8 mouse cellular contexts compared by ENCODE assay signal in the genomic region with DNA sequence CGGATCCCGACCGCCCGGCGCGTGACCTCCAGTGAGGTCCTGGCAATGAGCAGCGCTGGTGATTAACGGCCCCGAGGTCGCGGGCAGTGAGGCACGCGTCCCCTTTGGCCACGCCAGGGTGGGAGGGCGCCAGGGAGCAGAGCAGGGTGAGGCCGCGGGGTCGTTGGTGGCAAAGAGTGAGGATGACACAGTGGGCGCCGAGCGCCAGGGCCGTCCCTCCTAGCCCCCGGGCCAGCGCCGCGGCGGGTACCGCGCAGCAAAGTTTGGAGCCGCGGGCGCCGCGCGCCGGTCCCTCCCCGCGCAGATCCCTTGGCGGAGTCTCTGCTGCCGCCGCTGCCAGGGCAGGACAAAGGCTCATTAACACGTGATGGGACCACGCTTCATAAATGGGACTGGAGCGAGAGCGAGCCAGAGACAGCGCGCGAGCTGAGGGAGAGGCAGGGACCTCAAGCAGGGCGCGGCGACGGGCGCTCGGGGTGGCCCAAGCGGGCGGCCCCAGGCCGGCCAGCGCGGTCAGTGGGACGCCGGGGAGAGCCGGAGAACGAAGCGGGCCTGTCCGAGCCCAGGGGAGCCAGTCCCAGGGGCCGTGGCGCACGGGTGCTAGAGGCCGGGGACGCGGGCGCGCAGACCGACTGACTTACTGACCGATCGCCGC. TPM values are rescaled to one million over a fixed set of nuclear protein-coding genes. Genes with fewer than 3 reads are reported as not detected.
A peak's percentile ranks its signal among the peaks of the same experiment; 100 is the strongest.
DNase-seq lines count a peak whose midpoint lies in the region; ATAC-seq and TF ChIP-seq lines count a peak whose summit lies in the region.

A gene (plus strand): TSS at position 360 of the 655 bp plus-strand sequence.

- WGBS in cerebellum, adult 2 months = under 1% methylated on average over 75 of the region's 77 CpGs
- WGBS in large intestine, adult 2 months = 1% methylated on average over 77 of the region's 77 CpGs
- WGBS in liver, embryonic 16.5 days (ENCODE audit: insufficient replicate concordance) = under 1% methylated on average over 73 of the region's 77 CpGs
- WGBS in neural tube, embryonic 15.5 days = under 1% methylated on average over 71 of the region's 77 CpGs

- H3K9me3 ChIP-seq in liver, embryonic 16.5 days (replicated peaks; ENCODE audit: control insufficient read depth, low read length) = no peaks in the 10 kb centered on the region
- no peaks in the 10 kb centered on the region for H3K9me3 ChIP-seq in neural tube, embryonic 15.5 days (replicated peaks)

- no peaks in the 10 kb centered on the region for H3K27me3 ChIP-seq in cerebellum, adult 2 months (ENCODE audit: control insufficient read depth, insufficient read depth, low read length)
- peaks cover 47% of the 10 kb centered on the region for H3K27me3 ChIP-seq in liver, embryonic 16.5 days (ENCODE audit: control insufficient read depth, insufficient read depth, low read depth, low read length)
- H3K27me3 ChIP-seq in neural tube, embryonic 15.5 days (replicated peaks) = peaks cover 11% of the 10 kb centered on the region; the same call in 1 of the 2 replicates

- peaks cover 14% of the 10 kb centered on the region for H3K4me1 ChIP-seq in cerebellum, adult 2 months (ENCODE audit: control insufficient read depth, insufficient read depth, low read length)
- peaks cover 3% of the 10 kb centered on the region for H3K4me1 ChIP-seq in liver, embryonic 16.5 days (ENCODE audit: control insufficient read depth, low read depth, low read length)
- H3K4me1 ChIP-seq in neural tube, embryonic 15.5 days = peaks cover 19% of the 10 kb centered on the region

- TF ChIP-seq CTCF in cerebellum, adult 2 months (IDR thresholded peaks at IDR 0.05; ENCODE audit: borderline replicate concordance, insufficient read depth, low read depth, low read length) = no peak; the same call in 1 of the 2 replicates

- DNase-seq in ES-CJ7 (ENCODE audit: low read depth, low spot score) = peak; percentile 65
- peak; percentile 94 to 95 for DNase-seq in cerebellum, adult 2 months
- peak; percentile 62 for DNase-seq in forelimb bud, embryonic 11.5 days (ENCODE audit: low read depth, low spot score)
- peak; percentile 16 for DNase-seq in heart, postnatal 25 days (ENCODE audit: low spot score)
- peak; percentile 2 for DNase-seq in large intestine, adult 2 months (ENCODE audit: low read depth, low spot score)
- peak; percentile 79 for DNase-seq in yolk sac, embryonic 10.5 days (ENCODE audit: low spot score)

- intact Hi-C loops in heart, postnatal 25 days (cut with DNase I) = no loop called here

- H3K27ac ChIP-seq in cerebellum, adult 2 months (ENCODE audit: insufficient read depth, low read length) = peak within 1 kb of the TSS; percentile 99
- no peak within 1 kb of the TSS for H3K27ac ChIP-seq in liver, embryonic 16.5 days (ENCODE audit: low read length)
- H3K27ac ChIP-seq in neural tube, embryonic 15.5 days (replicated peaks) = peak within 1 kb of the TSS; percentile 96

- H3K9ac ChIP-seq in liver, embryonic 16.5 days (ENCODE audit: low read depth, low read length) = no peak within 1 kb of the TSS
- H3K9ac ChIP-seq in neural tube, embryonic 15.5 days (replicated peaks) = peak within 1 kb of the TSS; percentile 90

- ATAC-seq in liver, embryonic 16.5 days (ENCODE audit: low read depth) = peak; percentile 88
- ATAC-seq in neural tube, embryonic 15.5 days (ENCODE audit: low FRiP score) = peak; percentile 89

- no peaks in the 10 kb centered on the region for H3K36me3 ChIP-seq in liver, embryonic 16.5 days (ENCODE audit: control insufficient read depth, insufficient read depth)
- no peaks in the 10 kb centered on the region for H3K36me3 ChIP-seq in neural tube, embryonic 15.5 days

- H3K4me2 ChIP-seq in liver, embryonic 16.5 days (ENCODE audit: low read depth, low read length) = peak within 1 kb of the TSS; percentile 70
- peak within 1 kb of the TSS; percentile 94 for H3K4me2 ChIP-seq in neural tube, embryonic 15.5 days

- peak; percentile 98 for TF ChIP-seq POLR2A in cerebellum, adult 2 months (IDR thresholded peaks at IDR 0.05; ENCODE audit: borderline replicate concordance, insufficient read depth, low read length)

- peak within 1 kb of the TSS; percentile 71 for H3K4me3 ChIP-seq in cerebellum, adult 2 months (replicated peaks; ENCODE audit: insufficient read depth, low read depth, low read length)
- peak within 1 kb of the TSS; percentile 48 for H3K4me3 ChIP-seq in liver, embryonic 16.5 days (ENCODE audit: low read depth, low read length)
- H3K4me3 ChIP-seq in neural tube, embryonic 15.5 days (replicated peaks) = peak within 1 kb of the TSS; percentile 72

RNA-seq across cellular contexts. Expression of the gene that starts here (rescaled TPM):
- polyA plus RNA-seq in cerebellum, adult 2 months (2012; rRNA removed) = 137 and 155 TPM in 2 replicates
- under 1 TPM; 0.08 to 0.13 TPM for total RNA-seq in heart, postnatal 25 days (2021)
- 0.63 and 1.3 TPM in 2 replicates for polyA plus RNA-seq in large intestine, adult 2 months (2012; rRNA removed)
- polyA plus RNA-seq in liver, embryonic 16.5 days (2015; fragmentation: Nextera tagmentation; extraction: Ambion mirVana) = 0.06 TPM in 2 replicates
- polyA plus RNA-seq in neural tube, embryonic 15.5 days (2015; fragmentation: Nextera tagmentation; extraction: Ambion mirVana) = 41.6 and 52.5 TPM in 2 replicates

Comparison
In these comparisons a context has a peak if more than half of its experiments do, and no peak if none do; other contexts are left out.
1. RNA of the gene that starts here (polyA plus RNA-seq): 137 to 155 TPM in cerebellum, adult 2 months and 41.6 to 52.5 TPM in neural tube, embryonic 15.5 days; 0.63 to 1.3 TPM in large intestine, adult 2 months and 0.06 TPM in liver, embryonic 16.5 days; every median in the first group is over 10 times any median in the second.
2. Peak in DNase-seq in heart, postnatal 25 days; RNA of the gene not detected or under 1 TPM.
3. Peak in ATAC-seq, H3K4me3 ChIP-seq and H3K4me2 ChIP-seq in liver, embryonic 16.5 days; RNA of the gene not detected or under 1 TPM.
4. DNase-seq: peak in every context shown above with its lines; median percentile 94 in cerebellum, adult 2 months; 79 in yolk sac, embryonic 10.5 days; 65 in ES-CJ7; 62 in forelimb bud, embryonic 11.5 days; 16 in heart, postnatal 25 days; 2 in large intestine, adult 2 months.
5. Peak in every context shown above with its lines, with median percentiles within 50 percentile points of each other: H3K4me3 ChIP-seq.